Comparison of ENCODE assay signal across 35 mouse cellular contexts in the genomic region with DNA sequence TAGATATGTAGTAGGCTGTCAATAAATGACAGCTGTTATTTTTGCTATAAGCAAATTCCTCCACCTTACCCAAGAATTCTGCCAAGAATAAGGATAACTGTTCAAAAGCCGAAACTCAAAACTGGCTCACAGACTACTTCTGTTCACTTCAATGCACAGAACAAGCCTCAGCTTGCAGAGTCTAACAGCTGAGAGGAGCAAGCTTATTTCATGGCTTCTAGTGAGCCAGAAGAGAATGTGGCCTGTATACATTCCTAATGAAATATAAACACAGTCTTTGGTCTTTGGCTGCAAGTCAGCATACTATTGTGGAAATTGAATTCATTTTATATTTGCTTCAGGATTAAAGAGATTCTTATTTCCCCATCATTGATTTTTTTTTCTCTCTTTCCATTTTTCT. TPM values are rescaled to one million over a fixed set of nuclear protein-coding genes. Genes with fewer than 3 reads are reported as not detected.
DNase-seq lines count a peak whose midpoint lies in the region; ATAC-seq and TF ChIP-seq lines count a peak whose summit lies in the region.
"Had no signal": no experiment of that assay in that cellular context is flagged by ENCODE, and none has a peak within 500 bp of the region (broad histone marks: within the 10 kb centered on the region; RNA-seq: fewer than 3 reads in every experiment).

No protein-coding gene starts in this region.

- H3K4me1 ChIP-seq in intestine, embryonic 16.5 days (ENCODE audit: control insufficient read depth, insufficient read depth, low read length), result no peaks in the 10 kb centered on the region
- no peaks in the 10 kb centered on the region for H3K4me1 ChIP-seq in intestine, postnatal 0 days (replicated peaks; ENCODE audit: control insufficient read depth, insufficient read depth, low read length)
- no peaks in the 10 kb centered on the region for H3K4me1 ChIP-seq in lung, embryonic 16.5 days (replicated peaks; ENCODE audit: control insufficient read depth, insufficient read depth, low read length)
- H3K4me1 ChIP-seq in lung, adult 2 months (ENCODE audit: control insufficient read depth, insufficient read depth, low read length), result no peaks in the 10 kb centered on the region
- H3K4me1 ChIP-seq: embryonic facial prominence, embryonic 12.5 days; forebrain, embryonic 12.5 days; heart, embryonic 10.5 days; heart, embryonic 15.5 days; limb, embryonic 13.5 days; liver, embryonic 12.5 days; megakaryocyte, embryonic 14.5 days; midbrain, embryonic 15.5 days had no signal

- H3K9me3 ChIP-seq in intestine, embryonic 16.5 days (ENCODE audit: control insufficient read depth, low read length), result no peaks in the 10 kb centered on the region
- H3K9me3 ChIP-seq in intestine, postnatal 0 days (ENCODE audit: control insufficient read depth), result no peaks in the 10 kb centered on the region
- H3K9me3 ChIP-seq in lung, embryonic 16.5 days (ENCODE audit: control insufficient read depth, low read length), result no peaks in the 10 kb centered on the region
- H3K9me3 ChIP-seq: embryonic facial prominence, embryonic 12.5 days; forebrain, embryonic 12.5 days; heart, embryonic 10.5 days; heart, embryonic 15.5 days; limb, embryonic 13.5 days; liver, embryonic 12.5 days; megakaryocyte, embryonic 14.5 days; midbrain, embryonic 15.5 days had no signal

- TF ChIP-seq POLR2A in lung, adult 2 months (IDR thresholded peaks at IDR 0.05; ENCODE audit: borderline replicate concordance, extremely low read depth, low read depth, low read length), result no peak

- H3K27ac ChIP-seq in intestine, embryonic 16.5 days (ENCODE audit: low read length), result no peak overlapping the region
- H3K27ac ChIP-seq in intestine, postnatal 0 days (ENCODE audit: low read depth, low read length), result no peak overlapping the region
- no peak overlapping the region for H3K27ac ChIP-seq in lung, embryonic 16.5 days (ENCODE audit: low read length)
- H3K27ac ChIP-seq: embryonic facial prominence, embryonic 12.5 days; forebrain, embryonic 12.5 days; heart, embryonic 10.5 days; heart, embryonic 15.5 days; left cerebral cortex, adult 2 months; limb, embryonic 13.5 days; liver, embryonic 12.5 days; midbrain, embryonic 15.5 days had no signal

- H3K4me3 ChIP-seq in intestine, embryonic 16.5 days (ENCODE audit: low read length), result no peak overlapping the region
- H3K4me3 ChIP-seq in intestine, postnatal 0 days (ENCODE audit: low read depth, low read length), result no peak overlapping the region
- H3K4me3 ChIP-seq in lung, embryonic 16.5 days (ENCODE audit: low read length), result no peak overlapping the region
- no peak overlapping the region for H3K4me3 ChIP-seq in lung, adult 2 months (replicated peaks; ENCODE audit: extremely low read depth, low read depth, low read length)
- H3K4me3 ChIP-seq: embryonic facial prominence, embryonic 12.5 days; erythroblast, embryonic 14.5 days; forebrain, embryonic 12.5 days; heart, embryonic 10.5 days; heart, embryonic 15.5 days; left cerebral cortex, adult 2 months; limb, embryonic 13.5 days; liver, embryonic 12.5 days; megakaryocyte, embryonic 14.5 days; midbrain, embryonic 15.5 days had no signal

- DNase-seq in lung, adult 2 months, result no peak
- DNase-seq in Muller cell, postnatal 12 days (ENCODE audit: inconsistent ontology term), result peak; percentile 19
- peak; percentile 3 for DNase-seq in brain, adult 2 months (ENCODE audit: low read depth, low spot score)
- DNase-seq in thymus, postnatal 14 days, result no peak
- no peak for DNase-seq in layer of hippocampus, postnatal 36 days
- DNase-seq: adrenal gland, adult 2 months; adrenal gland, postnatal 36 days; B cell, adult 2 months; cerebellum, adult 9-10 months; cerebellum, postnatal 36 days; gastrocnemius, postnatal 25 days; heart, adult 11 months; kidney, adult 8-10 months; kidney, postnatal 14 days; liver, postnatal 0 days; lung, postnatal 4 days; right cerebral cortex, postnatal 25 days; thymus, adult 2 months; thymus, postnatal 4 days had no signal

- 50% methylated on average over 1 of the region's 1 CpGs for WGBS in intestine, embryonic 16.5 days
- WGBS in intestine, postnatal 0 days, result 71% methylated on average over 1 of the region's 1 CpGs
- 54% methylated on average over 1 of the region's 1 CpGs for WGBS in lung, embryonic 16.5 days
- whole genome bisulfite sequencing in lung, adult 2 months, result 74% methylated on average over 1 of the region's 1 CpGs

- no peak overlapping the region for H3K9ac ChIP-seq in intestine, embryonic 16.5 days (ENCODE audit: low read depth, low read length)
- H3K9ac ChIP-seq in intestine, postnatal 0 days (ENCODE audit: low read depth, low read length), result no peak overlapping the region
- no peak overlapping the region for H3K9ac ChIP-seq in lung, embryonic 16.5 days (ENCODE audit: low read length)
- H3K9ac ChIP-seq: embryonic facial prominence, embryonic 12.5 days; forebrain, embryonic 12.5 days; heart, embryonic 15.5 days; limb, embryonic 13.5 days; liver, embryonic 12.5 days; liver, postnatal 0 days; midbrain, embryonic 15.5 days had no signal

- peak; percentile 46; the same call in 1 of the 2 replicates for ATAC-seq in intestine, embryonic 16.5 days
- no peak for ATAC-seq in intestine, postnatal 0 days
- ATAC-seq in lung, embryonic 16.5 days (ENCODE audit: low read depth), result peak; percentile 76
- ATAC-seq: activated CD4-positive, CD25-positive, alpha-beta regulatory T cell, adult 4 months; hindbrain, embryonic 16.5 days; liver, embryonic 12.5 days; liver, postnatal 0 days; midbrain, embryonic 15.5 days had no signal

- no peak for TF ChIP-seq CTCF in intestine, postnatal 0 days (IDR thresholded peaks at IDR 0.05; ENCODE audit: low read depth)
- no peak for TF ChIP-seq CTCF in lung, adult 2 months (IDR thresholded peaks at IDR 0.05; ENCODE audit: insufficient read depth, low read length)

- H3K36me3 ChIP-seq in intestine, embryonic 16.5 days (ENCODE audit: control insufficient read depth, insufficient read depth, low read length), result no peaks in the 10 kb centered on the region
- no peaks in the 10 kb centered on the region for H3K36me3 ChIP-seq in intestine, postnatal 0 days (ENCODE audit: control insufficient read depth, insufficient read depth)
- no peaks in the 10 kb centered on the region for H3K36me3 ChIP-seq in lung, embryonic 16.5 days (ENCODE audit: control insufficient read depth, insufficient read depth, low read length)
- H3K36me3 ChIP-seq: embryonic facial prominence, embryonic 12.5 days; forebrain, embryonic 12.5 days; heart, embryonic 10.5 days; heart, embryonic 15.5 days; limb, embryonic 13.5 days; liver, embryonic 12.5 days; midbrain, embryonic 15.5 days had no signal

- H3K4me2 ChIP-seq in intestine, embryonic 16.5 days (ENCODE audit: low read depth, low read length), result no peak overlapping the region
- H3K4me2 ChIP-seq in intestine, postnatal 0 days (replicated peaks; ENCODE audit: low read depth), result no peak overlapping the region
- no peak overlapping the region for H3K4me2 ChIP-seq in lung, embryonic 16.5 days (ENCODE audit: low read depth, low read length)
- H3K4me2 ChIP-seq: embryonic facial prominence, embryonic 12.5 days; forebrain, embryonic 12.5 days; heart, embryonic 15.5 days; limb, embryonic 13.5 days; liver, embryonic 12.5 days; midbrain, embryonic 15.5 days had no signal

- no peaks in the 10 kb centered on the region for H3K27me3 ChIP-seq in intestine, embryonic 16.5 days (replicated peaks; ENCODE audit: control insufficient read depth, insufficient read depth, low read length)
- H3K27me3 ChIP-seq in intestine, postnatal 0 days (replicated peaks; ENCODE audit: control insufficient read depth, insufficient read depth, low read length), result no peaks in the 10 kb centered on the region
- H3K27me3 ChIP-seq in lung, embryonic 16.5 days (ENCODE audit: control insufficient read depth, insufficient read depth, low read depth, low read length), result no peaks in the 10 kb centered on the region
- H3K27me3 ChIP-seq: embryonic facial prominence, embryonic 12.5 days; forebrain, embryonic 12.5 days; heart, embryonic 15.5 days; limb, embryonic 13.5 days; liver, embryonic 12.5 days; megakaryocyte, embryonic 14.5 days; midbrain, embryonic 15.5 days had no signal

RNA-seq across cellular contexts. Expression of a gene that starts 22.4 kb away (rescaled TPM):
- 4.9 and 5.2 TPM in 2 replicates for polyA plus RNA-seq in intestine, embryonic 16.5 days (2015; fragmentation: Nextera tagmentation; extraction: Ambion mirVana)
- polyA plus RNA-seq in intestine, postnatal 0 days (2015; fragmentation: Nextera tagmentation; extraction: Ambion mirVana), result 1.2 and 1.6 TPM in 2 replicates
- polyA plus RNA-seq in lung, embryonic 16.5 days (2015; fragmentation: Nextera tagmentation; extraction: Ambion mirVana), result 14.9 and 16.0 TPM in 2 replicates
- polyA plus RNA-seq in lung, adult 2 months (2012; rRNA removed), result 1.1 and 1.7 TPM in 2 replicates
- 1 to 10 TPM; 4.6 to 6.2 TPM for total RNA-seq in layer of hippocampus, postnatal 36 days (2021)
- total RNA-seq: neutrophil, adult 5-6 weeks had no signal
- polyA plus RNA-seq: erythroblast, embryonic 14.5 days had no signal

Comparison
In these comparisons a context has a peak if more than half of its experiments do, and no peak if none do; other contexts are left out.
1. DNase-seq: peak in Muller cell, postnatal 12 days (single experiment) and brain, adult 2 months (single experiment); none in lung, adult 2 months (single experiment), thymus, postnatal 14 days (single experiment) and layer of hippocampus, postnatal 36 days (0 of 2).